Mouse (Mus musculus) cerebellum, postnatal 36 days (tissue): ENCODE results near the gene Dnajc8.
A peak's percentile ranks its signal among the peaks of the same experiment; 100 is the strongest.

Experiments
- DNase-seq, 2 experiments: peaks; one replicate each; pipeline ENCODE4 v3.0.0; 2021 to 2022; ENCODE audit warnings: mixed read lengths in 2 of 2

Dnajc8 gene

DNA sequence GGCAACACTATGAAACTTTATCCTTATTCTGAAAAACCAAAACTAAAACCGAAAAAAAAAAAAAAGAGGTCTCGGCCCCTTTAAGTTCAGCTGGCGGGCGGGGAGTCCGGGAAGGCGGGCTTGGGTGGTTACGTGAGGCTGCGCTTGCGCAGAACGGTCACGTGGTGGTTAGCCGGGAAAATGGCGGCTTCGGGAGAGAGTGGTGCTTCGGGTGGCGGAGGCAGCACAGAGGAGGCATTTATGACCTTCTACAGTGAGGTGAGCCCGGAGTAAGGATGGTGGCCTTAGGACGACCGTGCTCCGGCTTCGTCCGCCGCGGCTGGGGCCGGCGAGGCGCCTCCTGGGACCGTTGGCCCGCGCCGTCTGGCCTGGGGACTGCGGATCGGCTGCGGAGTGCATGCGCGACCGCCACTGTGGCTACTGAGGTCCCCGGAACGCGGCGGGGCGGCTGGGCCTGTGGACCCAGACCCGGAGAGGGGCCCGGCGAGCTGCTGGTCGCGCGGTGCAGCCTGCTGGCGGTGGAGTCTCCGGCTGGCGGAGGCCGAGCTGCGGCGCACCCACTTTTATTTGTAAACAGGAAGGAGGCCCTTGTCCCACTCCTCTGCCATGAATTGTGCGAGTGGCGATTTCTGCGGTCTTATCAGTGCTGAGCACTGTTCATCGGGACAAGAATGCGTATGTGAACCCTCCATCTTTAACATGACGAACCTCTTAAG, at the start of gene Dnajc8:
Gene Dnajc8 (plus strand): TSS at position 145 of the 716 bp plus-strand sequence.
- DNase-seq: peak; percentile 96 to 97

- DNase-seq: no peak
Observed at GRCm38 (mm10) chr4:132488521-132488920, 46.8 kb upstream of the Dnajc8 start.

DNA sequence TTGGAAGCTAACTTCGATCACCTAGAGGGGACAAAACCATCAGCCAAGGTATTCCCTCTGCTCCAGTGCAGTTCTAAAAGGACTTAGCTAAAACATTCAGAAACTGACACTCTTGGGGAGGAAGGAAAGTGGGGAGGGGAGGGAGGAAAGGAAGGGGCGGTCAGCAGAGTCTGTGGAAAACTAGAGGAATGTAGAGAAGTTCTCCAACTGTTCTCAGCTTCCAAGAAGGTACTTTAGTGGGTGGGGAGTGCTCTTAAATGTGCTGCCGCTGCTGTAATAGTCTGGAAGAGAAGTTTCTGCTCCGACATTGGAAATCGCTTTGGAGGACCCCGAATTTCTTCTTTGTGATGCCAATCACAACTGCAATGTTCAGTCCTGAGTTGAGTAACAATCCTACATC, 46.4 kb upstream of the Dnajc8 start:
- no peak for DNase-seq

- no peak for DNase-seq
Observed at GRCm38 (mm10) chr4:132490273-132491010, 44.9 kb upstream of the Dnajc8 start.

DNA sequence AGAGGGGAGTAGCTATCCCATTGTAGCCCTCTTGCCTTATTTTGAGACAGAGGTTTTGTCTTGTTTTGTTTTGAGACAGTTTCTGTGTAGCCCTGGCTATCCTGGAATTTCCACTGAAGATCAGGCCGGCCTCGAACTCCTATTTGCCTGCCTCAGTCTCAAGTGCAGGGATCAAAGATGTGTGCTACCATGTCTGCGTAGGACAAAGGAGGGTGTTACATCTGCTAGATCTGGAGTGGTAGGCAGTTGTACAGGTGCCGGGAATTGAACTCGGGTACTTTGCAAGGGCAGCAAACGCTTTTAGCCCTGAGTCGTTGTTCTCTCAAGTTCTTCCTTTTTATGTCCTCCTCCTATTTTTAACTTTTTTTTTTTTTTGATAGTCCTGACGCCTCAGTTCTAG, 44.3 kb upstream of the Dnajc8 start:
- no peak for DNase-seq

GRCm38 (mm10) chr4:132491748-132492147, 43.6 kb upstream of the Dnajc8 start:
- no peak for DNase-seq

- DNase-seq: peak; percentile 24 to 35
Observed at GRCm38 (mm10) chr4:132492178-132493060, 42.9 kb upstream of the Dnajc8 start.

DNA sequence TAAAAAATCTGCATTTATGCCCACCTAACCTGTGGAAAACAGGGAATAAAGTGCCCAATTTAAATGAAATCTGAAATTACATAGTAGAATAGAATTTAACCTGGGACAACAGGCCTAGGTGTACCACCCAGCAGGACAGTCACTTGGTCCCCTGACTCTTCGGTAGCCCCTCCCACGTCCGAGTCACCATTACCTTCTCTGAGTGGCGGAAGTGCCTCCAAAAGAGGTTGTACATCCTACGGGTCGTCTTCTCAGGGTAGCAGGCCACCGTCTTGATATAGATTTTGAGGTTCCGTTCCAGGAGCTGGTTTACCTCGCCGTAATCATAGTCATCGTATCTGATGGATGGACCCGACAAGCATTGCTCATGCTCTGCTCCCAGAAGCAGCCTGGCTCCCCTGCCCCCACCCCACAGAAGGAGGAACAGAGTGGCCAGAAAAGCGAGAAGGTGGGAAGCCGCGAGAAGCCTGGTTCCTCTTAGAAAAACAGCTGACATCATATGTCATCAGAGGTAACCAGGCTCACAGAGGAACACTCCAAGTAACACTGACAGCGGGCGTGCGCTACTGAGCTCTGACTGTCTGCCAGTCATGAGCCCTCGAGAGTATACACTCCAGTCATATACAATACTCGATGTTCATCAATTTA, 41.0 kb upstream of the Dnajc8 start:
- DNase-seq: no peak

- DNase-seq: no peak
Observed at GRCm38 (mm10) chr4:132501639-132502038, 33.7 kb upstream of the Dnajc8 start.

DNA sequence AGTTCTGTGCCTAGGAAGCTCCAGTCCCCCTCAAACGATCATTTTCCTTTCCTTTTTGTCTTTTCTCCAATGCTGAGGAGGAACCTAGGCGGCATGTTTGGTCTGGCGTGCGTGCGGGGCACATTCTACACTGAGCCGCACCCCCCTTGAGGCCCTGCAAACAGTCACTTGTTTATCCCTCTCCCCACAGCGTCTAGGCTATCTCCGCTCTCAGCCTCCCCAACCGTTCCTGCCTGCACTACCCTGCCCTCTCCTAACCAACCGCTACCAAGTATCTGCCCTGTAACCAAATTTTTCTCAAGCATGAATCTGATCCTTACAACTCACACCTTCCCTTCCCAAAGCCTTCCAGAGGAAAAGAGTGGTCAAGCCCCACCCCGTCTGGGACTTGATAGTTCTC, 32.0 kb upstream of the Dnajc8 start:
- DNase-seq: no peak

GRCm38 (mm10) chr4:132505034-132505738, 30.2 kb upstream of the Dnajc8 start:
- DNase-seq: no peak

- DNase-seq: no peak
Observed at GRCm38 (mm10) chr4:132505800-132506199, 29.6 kb upstream of the Dnajc8 start.

DNA sequence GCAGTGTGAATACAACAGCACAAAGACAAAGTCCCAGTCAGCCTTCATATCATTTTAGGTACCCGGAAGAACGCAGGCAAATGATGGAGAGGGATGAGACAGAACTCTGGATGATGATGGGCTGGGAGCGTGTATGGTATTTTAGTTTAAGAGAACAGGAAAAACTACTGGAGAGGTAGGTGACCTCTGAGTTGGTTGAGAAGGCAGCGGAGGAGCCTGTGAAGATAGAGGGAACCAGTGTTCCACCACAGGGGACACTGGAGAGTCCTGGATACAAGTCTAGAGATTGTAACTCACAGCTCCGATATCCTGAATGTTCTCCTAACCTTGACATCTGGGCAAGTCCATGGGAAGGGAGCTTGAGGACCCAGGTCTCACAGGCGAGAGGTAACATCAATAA, 29.1 kb upstream of the Dnajc8 start:
- no peak for DNase-seq

- no peak for DNase-seq
Observed at GRCm38 (mm10) chr4:132507210-132507609, 28.1 kb upstream of the Dnajc8 start.

GRCm38 (mm10) chr4:132509621-132510296, 25.6 kb upstream of the Dnajc8 start:
- peak; percentile 43 to 59 for DNase-seq

GRCm38 (mm10) chr4:132510352-132510798, 25.0 kb upstream of the Dnajc8 start, which contains the start of gene Sesn2:
TSS of gene Sesn2 (minus strand) at chr4:132510501.
- DNase-seq: peak; percentile 94 to 96

DNA sequence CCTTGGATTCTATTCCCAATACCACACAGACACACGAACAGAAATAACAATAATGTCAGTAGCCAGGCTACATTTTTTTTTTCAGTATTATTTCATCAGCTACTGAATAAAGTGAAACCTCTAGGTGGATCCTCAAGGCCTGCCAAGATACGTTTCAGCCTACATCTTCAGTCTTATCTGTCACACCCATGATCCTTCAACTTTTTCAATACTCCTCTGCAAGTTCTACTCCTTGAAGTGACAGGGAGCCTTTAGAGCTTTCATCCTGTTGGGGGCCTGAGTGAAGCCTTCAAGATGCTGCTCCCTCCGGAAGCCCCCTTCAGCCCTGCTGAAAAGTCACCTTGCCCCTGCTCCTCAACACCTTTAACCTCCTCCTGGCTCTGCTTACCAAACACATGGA, 23.3 kb upstream of the Dnajc8 start:
- no peak for DNase-seq

- no peak for DNase-seq
Observed at GRCm38 (mm10) chr4:132513395-132514273, 21.7 kb upstream of the Dnajc8 start.

- peak; percentile 88 to 90 for DNase-seq
Observed at GRCm38 (mm10) chr4:132514555-132515135, 20.7 kb upstream of the Dnajc8 start.
